Mouse (Mus musculus): ENCODE data around the gene Scimp.

Gene Scimp

GRCm38 (mm10) chr11:70812365-70812764 lies at the start of gene Scimp:
Gene Scimp (minus strand): TSS chr11:70812586.
- no peak for DNase-seq (ENCODE audit: low read depth, low spot score)

GRCm38 (mm10) chr11:70860371-70860770 lies 48.0 kb upstream of the Scimp start:
- DNase-seq (ENCODE audit: low read depth, low spot score), result no peak

- DNase-seq (ENCODE audit: low read depth, low spot score), result no peak
These were observed 33.6 kb upstream of the Scimp start for GRCm38 (mm10) chr11:70846029-70846428.

- no peak for DNase-seq (ENCODE audit: low read depth, low spot score)
These were observed 33.1 kb upstream of the Scimp start for GRCm38 (mm10) chr11:70845457-70845978.

- peak; percentile 85 for DNase-seq (ENCODE audit: low read depth, low spot score)
These were observed 32.4 kb upstream of the Scimp start, which contains the start of gene Rabep1 for GRCm38 (mm10) chr11:70844559-70845456. Gene Rabep1 (plus strand): TSS chr11:70844778.

GRCm38 (mm10) chr11:70843701-70844551 lies 31.5 kb upstream of the Scimp start:
- DNase-seq (ENCODE audit: low read depth, low spot score), result no peak

GRCm38 (mm10) chr11:70842983-70843382 lies 30.6 kb upstream of the Scimp start:
- no peak for DNase-seq (ENCODE audit: low read depth, low spot score)

GRCm38 (mm10) chr11:70838610-70839009 lies 26.2 kb upstream of the Scimp start:
- DNase-seq (ENCODE audit: low read depth, low spot score), result no peak

GRCm38 (mm10) chr11:70837031-70837430 lies 24.6 kb upstream of the Scimp start:
- no peak for DNase-seq (ENCODE audit: low read depth, low spot score)

GRCm38 (mm10) chr11:70835381-70835831 lies 23.0 kb upstream of the Scimp start:
- DNase-seq (ENCODE audit: low read depth, low spot score), result no peak

GRCm38 (mm10) chr11:70833831-70834230 lies 21.4 kb upstream of the Scimp start:
- DNase-seq (ENCODE audit: low read depth, low spot score), result no peak

- no peak for DNase-seq (ENCODE audit: low read depth, low spot score)
These were observed 21.0 kb upstream of the Scimp start for GRCm38 (mm10) chr11:70833408-70833807.

GRCm38 (mm10) chr11:70831201-70831600 lies 18.8 kb upstream of the Scimp start:
- DNase-seq (ENCODE audit: low read depth, low spot score), result no peak

GRCm38 (mm10) chr11:70828975-70829615 lies 16.7 kb upstream of the Scimp start:
- DNase-seq (ENCODE audit: low read depth, low spot score), result no peak

- DNase-seq (ENCODE audit: low read depth, low spot score), result no peak
These were observed 13.8 kb upstream of the Scimp start for GRCm38 (mm10) chr11:70826207-70826606.

GRCm38 (mm10) chr11:70821728-70822591 lies 9.6 kb upstream of the Scimp start:
- no peak for DNase-seq (ENCODE audit: low read depth, low spot score)

- DNase-seq (ENCODE audit: low read depth, low spot score), result no peak
These were observed 7.7 kb upstream of the Scimp start for GRCm38 (mm10) chr11:70820120-70820519.

- no peak for DNase-seq (ENCODE audit: low read depth, low spot score)
These were observed 4.4 kb upstream of the Scimp start for GRCm38 (mm10) chr11:70816770-70817169.

GRCm38 (mm10) chr11:70815498-70816078 lies 3.2 kb upstream of the Scimp start:
- DNase-seq (ENCODE audit: low read depth, low spot score), result peak; percentile 63

GRCm38 (mm10) chr11:70815071-70815470 lies 2.7 kb upstream of the Scimp start:
- DNase-seq (ENCODE audit: low read depth, low spot score), result no peak

All from retina, adult 2 months (tissue).